Mouse (Mus musculus) embryonic facial prominence, embryonic 12.5 days (tissue): ENCODE measurements around the gene Gmpr2. TPM values are rescaled to one million over a fixed set of nuclear protein-coding genes. Genes with fewer than 3 reads are reported as not detected.

Experiments used
- ATAC-seq: fragments of 200-750 bp; cut with Nextera tagmentation; 2 replicates; pipeline ENCODE4 v1.8.0; 2017; ENCODE audit not compliant: insufficient number of reproducible peaks, insufficient read depth, low FRiP score, low TSS enrichment
- H3K27ac ChIP-seq: fragments of 300-500 bp; sonication (generic); 2 replicates; pipeline ENCODE4 v1.5.1; 2016; ENCODE audit warnings: mild to moderate bottlenecking
- H3K27me3 ChIP-seq: fragments of 300-500 bp; sonication (generic); 2 replicates; pipeline ENCODE4 v1.6.1; 2016; ENCODE audit warnings: mild to moderate bottlenecking, moderate library complexity
- H3K36me3 ChIP-seq: fragments of 300-500 bp; sonication (generic); 2 replicates; pipeline ENCODE4 v1.6.1; 2016; ENCODE audit warnings: mild to moderate bottlenecking
- H3K4me1 ChIP-seq: fragments of 300-500 bp; sonication (generic); 2 replicates; pipeline ENCODE4 v1.6.1; 2016
- H3K4me2 ChIP-seq: fragments of 300-500 bp; sonication (generic); replicated peaks from 2 replicates; pipeline ENCODE4 v1.6.1; 2016; ENCODE audit warnings: mild to moderate bottlenecking, moderate library complexity
- H3K4me3 ChIP-seq: fragments of 300-500 bp; sonication (generic); 2 replicates; pipeline ENCODE4 v1.5.1; 2016; ENCODE audit warnings: mild to moderate bottlenecking
- H3K9ac ChIP-seq: fragments of 300-500 bp; sonication (generic); 2 replicates; pipeline ENCODE4 v1.6.1; 2016; ENCODE audit warnings: mild to moderate bottlenecking, moderate library complexity
- H3K9me3 ChIP-seq: fragments of 300-500 bp; sonication (generic); 2 replicates; pipeline ENCODE4 v1.6.1; 2016; ENCODE audit warnings: mild to moderate bottlenecking, moderate library complexity
- WGBS: fragments of 180-500 bp; shearing (Covaris S2); methylation state at CpG from one replicate; pipeline ENCODE4 v1.1.7; 2016; 5-methylcytosine and 5-hydroxymethylcytosine counted together
- polyA plus RNA-seq: library from polyadenylated mRNA; unstranded; fragments of >200 nt; fragmentation: Nextera tagmentation; extraction: Ambion mirVana; gene quantifications from 2 replicates; pipeline ENCODE4 v1.2.1, GENCODE M21; 2016

Gene Gmpr2
- polyA plus RNA-seq: 74.7 and 78.3 TPM in 2 replicates

DNA sequence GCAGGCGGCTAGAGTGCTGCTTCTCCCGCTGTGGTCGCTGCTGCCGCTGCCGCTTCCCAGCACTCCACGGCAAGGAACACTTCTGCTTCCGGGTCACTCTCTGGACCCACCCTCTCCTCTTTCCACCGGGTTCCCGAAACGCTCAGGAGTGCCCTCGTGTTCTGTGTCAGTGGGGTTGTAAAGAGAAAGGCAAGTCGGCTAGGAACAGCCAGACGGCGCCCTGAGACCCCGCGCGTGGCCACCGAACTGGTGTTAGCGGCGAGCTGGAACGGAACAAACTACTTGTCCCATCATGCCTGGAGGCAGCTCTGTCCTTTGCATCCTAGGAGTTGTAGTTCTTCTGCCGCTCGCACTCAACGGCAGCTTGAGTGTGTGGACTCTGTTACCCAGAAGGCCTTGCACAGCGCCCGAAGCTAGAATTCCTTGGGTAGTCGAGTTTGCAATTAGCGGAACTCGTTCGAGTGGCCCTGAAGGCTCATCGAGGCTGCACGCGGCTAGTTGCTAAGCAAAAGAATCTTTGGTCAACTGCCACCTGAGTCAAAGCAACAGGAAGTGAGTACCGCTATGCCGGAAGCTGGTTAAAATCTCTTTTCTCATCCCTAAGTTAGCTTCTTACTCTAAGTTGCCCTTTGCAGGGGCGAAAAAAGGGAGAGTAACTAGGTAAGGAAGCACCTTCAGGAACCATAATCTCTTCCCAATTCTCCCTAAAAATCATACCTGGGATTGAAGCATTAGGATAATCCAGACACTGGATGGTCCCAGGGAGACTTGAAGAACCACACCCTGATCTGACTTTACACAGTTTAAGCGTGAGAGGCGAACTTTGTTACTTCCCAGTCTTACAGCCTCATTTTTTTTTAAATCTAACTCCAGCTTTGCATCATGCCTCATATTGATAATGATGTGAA, at the start of gene Gmpr2, which contains the start of gene Nedd8:
Gmpr2 (plus strand) TSS at position 109 of the 908 bp plus-strand sequence.
Nedd8 (minus strand) TSS at position 292 of the 908 bp plus-strand sequence.
- Histone ChIP-seq H3K4me1 (peaks cover 16% of the 10 kb centered on the region; the same call in 1 of the 2 replicates), H3K27ac (peak within 1 kb of the TSS; percentile 85), H3K9me3 (no peaks in the 10 kb centered on the region), H3K27me3 (no peaks in the 10 kb centered on the region), H3K9ac (peak within 1 kb of the TSS; percentile 78), H3K4me2 (peak within 1 kb of the TSS; percentile 86), H3K4me3 (peak within 1 kb of the TSS; percentile 78), H3K36me3 (peaks cover 24% of the 10 kb centered on the region)
- peak; percentile 97 for ATAC-seq
- WGBS: under 1% methylated on average over 38 of the region's 38 CpGs

DNA sequence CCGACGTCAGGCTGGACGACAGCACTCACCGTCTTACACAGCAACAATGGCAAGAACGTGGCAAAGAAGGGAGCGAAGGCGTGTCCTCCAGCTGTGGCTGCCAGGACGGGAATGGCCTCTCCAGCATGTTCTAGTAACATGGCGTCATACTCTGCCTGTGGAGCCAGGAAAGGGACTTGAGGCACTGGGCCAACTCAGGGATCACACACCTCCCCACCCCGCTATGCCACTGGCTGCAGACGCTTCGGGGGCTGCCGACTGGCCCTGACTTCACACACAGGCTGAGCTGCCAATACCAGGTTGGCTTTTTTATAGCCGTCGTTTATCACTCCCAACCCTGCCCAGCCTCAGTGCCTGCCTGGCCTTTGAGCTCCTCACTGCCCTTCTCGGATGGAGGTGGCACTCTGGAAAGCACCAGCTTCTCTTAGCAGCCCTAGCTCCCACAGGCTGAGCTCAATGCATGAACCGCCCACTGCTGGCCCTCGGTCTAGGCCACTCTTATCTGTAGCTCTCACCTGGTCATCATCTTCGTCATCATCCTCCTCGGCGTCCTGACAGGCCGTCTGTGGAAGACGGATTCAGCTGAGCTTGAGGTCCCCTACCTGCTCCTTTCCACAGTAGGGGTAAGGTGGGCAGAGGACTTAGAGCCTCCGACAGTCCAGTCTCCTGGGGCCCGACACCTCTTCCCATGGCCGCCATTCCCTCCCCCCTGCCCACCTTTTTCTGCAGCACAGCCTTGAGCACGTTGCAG, 43.5 kb upstream of the Gmpr2 start:
- Histone ChIP-seq H3K9me3 (no peaks in the 10 kb centered on the region), H3K9ac (no peak overlapping the region), H3K27me3 (no peaks in the 10 kb centered on the region), H3K27ac (no peak overlapping the region), H3K4me1 (no peaks in the 10 kb centered on the region), H3K4me3 (no peak overlapping the region), H3K36me3 (peaks cover 91% of the 10 kb centered on the region), H3K4me2 (no peak overlapping the region)
- no peak for ATAC-seq
- WGBS: 96% methylated on average over 27 of the region's 27 CpGs

DNA sequence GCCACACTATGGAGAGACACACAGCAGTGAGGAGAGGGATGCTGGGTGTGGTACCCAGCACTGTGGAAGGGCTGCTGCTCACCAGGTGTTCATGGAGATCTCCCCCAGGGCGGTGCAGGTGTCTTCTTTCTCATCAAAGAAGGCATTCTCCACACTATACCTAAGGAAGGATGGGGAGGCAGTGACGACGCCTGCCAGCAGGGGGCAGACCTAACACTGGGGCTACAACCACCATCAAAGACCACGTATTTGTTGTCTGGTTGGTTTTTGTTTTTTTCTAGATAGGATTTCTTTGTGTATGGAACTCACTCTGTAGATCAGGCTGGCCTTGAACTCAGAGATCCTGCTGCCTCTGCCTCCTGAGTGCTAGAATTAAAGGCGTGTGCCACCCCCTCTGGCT, 42.4 kb upstream of the Gmpr2 start:
- 50% methylated on average over 5 of the region's 5 CpGs for WGBS
- H3K9me3 ChIP-seq: no peaks in the 10 kb centered on the region
- H3K36me3 ChIP-seq: peaks cover 97% of the 10 kb centered on the region
- no peak overlapping the region for H3K27ac ChIP-seq
- no peak overlapping the region for H3K4me3 ChIP-seq
- peaks cover 1% of the 10 kb centered on the region for H3K4me1 ChIP-seq
- H3K9ac ChIP-seq: no peak overlapping the region
- no peak for ATAC-seq
- no peak overlapping the region for H3K4me2 ChIP-seq
- no peaks in the 10 kb centered on the region for H3K27me3 ChIP-seq

DNA sequence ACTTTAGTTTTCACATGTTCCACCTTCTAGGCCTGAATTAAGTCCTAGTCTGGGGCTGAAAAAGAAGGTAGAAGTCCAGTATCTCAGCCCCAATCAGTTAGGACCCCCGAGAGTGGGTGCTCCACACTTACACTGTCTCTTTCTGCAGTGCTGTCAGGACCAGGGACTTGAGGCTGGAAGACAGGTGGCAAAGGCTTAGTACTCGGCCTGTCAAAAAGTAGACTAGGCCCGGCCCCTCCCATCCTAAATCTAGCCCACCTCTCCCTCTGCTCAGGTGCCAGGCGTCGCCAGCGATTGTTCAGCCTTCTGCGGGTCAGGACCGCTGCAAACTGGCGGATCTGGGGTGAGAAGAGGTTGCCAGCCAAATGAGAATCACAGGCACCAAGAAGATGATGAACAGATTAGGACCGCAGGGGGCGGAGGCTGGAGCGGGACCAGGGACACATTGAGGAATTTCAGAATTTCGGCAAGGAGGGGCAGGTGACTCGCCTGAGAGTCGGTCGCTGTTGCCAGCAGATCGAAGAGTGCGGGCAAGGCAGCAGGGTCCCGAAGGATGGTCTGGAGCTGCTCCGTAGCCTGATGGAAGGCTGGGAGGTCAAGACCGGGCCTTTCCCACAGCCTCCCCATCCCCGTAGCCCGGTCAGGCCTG, 36.7 kb upstream of the Gmpr2 start:
- H3K27me3 ChIP-seq: no peaks in the 10 kb centered on the region
- peaks cover 81% of the 10 kb centered on the region for H3K36me3 ChIP-seq
- H3K4me3 ChIP-seq: peak overlapping the region; percentile 59
- peak; percentile 57; the same call in 1 of the 2 replicates for ATAC-seq
- H3K4me2 ChIP-seq: peak overlapping the region; percentile 94
- no peaks in the 10 kb centered on the region for H3K9me3 ChIP-seq
- 5% methylated on average over 23 of the region's 23 CpGs for WGBS
- H3K9ac ChIP-seq: peak overlapping the region; percentile 67
- H3K4me1 ChIP-seq: peaks cover 13% of the 10 kb centered on the region
- peak overlapping the region; percentile 41; the same call in 1 of the 2 replicates for H3K27ac ChIP-seq

DNA sequence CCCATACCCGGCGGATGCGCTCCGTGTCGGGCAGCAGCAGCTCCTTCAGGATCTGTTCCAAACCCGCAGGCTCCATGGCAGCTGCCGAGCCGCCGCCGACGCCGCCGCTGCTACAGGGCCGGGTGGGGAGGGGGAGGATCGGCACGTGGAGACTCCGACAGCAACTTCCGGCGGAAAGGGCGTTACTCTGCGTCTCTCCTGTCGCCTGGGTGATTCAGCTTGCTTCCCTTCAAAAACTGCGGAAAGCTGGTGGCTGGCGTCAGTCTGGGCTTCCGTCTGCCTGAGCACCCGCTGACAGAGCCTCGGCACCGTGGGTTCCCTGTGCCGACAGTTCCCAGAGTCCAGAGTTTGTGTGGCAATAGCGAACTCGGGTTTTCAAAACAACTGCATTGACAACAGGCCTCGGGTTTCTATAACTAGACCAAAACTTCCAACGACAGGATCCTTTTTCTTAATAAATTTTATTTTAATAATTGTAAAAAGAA, 36.2 kb upstream of the Gmpr2 start, which contains the start of gene Ipo4:
Ipo4 (minus strand) TSS at position 435 of the 485 bp plus-strand sequence.
- peak within 1 kb of the TSS; percentile 67 for H3K9ac ChIP-seq
- peak within 1 kb of the TSS; percentile 41; the same call in 1 of the 2 replicates for H3K27ac ChIP-seq
- no peaks in the 10 kb centered on the region for H3K9me3 ChIP-seq
- peaks cover 81% of the 10 kb centered on the region for H3K36me3 ChIP-seq
- peak within 1 kb of the TSS; percentile 59 for H3K4me3 ChIP-seq
- H3K4me2 ChIP-seq: peak within 1 kb of the TSS; percentile 94
- ATAC-seq: peak; percentile 71
- H3K4me1 ChIP-seq: peaks cover 13% of the 10 kb centered on the region
- no peaks in the 10 kb centered on the region for H3K27me3 ChIP-seq
- WGBS: 2% methylated on average over 33 of the region's 33 CpGs

DNA sequence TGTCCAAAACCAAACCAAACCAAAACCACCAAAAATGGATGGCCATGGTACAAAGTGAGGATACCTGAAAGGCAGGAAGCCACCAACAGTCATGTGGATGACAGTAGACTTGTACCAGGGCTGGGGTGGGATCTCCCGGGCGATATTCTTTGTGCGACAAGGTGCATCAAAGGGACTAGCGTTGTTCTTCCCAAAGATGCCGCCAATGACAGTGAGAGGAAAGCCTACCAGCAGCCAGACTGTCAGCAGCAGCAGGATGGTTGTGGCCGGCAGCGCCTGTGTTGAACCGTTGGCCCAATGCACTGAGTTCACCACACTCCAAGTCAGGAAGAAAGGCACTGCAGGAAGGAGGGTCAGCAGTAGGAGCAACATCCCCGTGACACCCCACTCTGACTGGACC, 33.9 kb upstream of the Gmpr2 start, which contains the start of gene Gm49378:
Gm49378 (minus strand) TSS at position 101 of the 400 bp plus-strand sequence.
- Histone ChIP-seq H3K4me3 (no peak within 1 kb of the TSS), H3K36me3 (peaks cover 69% of the 10 kb centered on the region), H3K4me2 (no peak within 1 kb of the TSS), H3K9ac (no peak within 1 kb of the TSS), H3K27ac (no peak within 1 kb of the TSS), H3K27me3 (no peaks in the 10 kb centered on the region), H3K4me1 (peaks cover 20% of the 10 kb centered on the region), H3K9me3 (no peaks in the 10 kb centered on the region)
- WGBS: 94% methylated on average over 9 of the region's 9 CpGs
- ATAC-seq: no peak

DNA sequence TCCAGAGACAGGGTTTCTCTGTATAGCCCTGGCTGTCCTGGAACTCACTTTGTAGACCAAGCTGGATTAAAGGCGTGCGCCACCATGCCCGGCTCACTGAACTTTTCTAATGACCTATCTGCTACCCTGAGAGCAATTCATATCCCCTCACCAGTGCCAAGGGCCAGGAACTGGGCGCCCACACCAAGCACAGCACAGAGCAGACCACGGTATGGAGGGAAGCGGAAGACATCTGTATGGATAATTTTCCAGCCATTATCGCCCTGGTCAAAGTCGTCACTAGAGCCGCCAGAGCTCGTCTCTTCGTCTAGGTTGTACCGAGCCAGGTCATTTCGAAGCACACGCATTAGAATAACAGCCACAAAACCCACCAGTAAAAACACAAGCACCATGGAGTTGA, 30.9 kb upstream of the Gmpr2 start:
- Histone ChIP-seq H3K4me2 (no peak overlapping the region), H3K9ac (no peak overlapping the region), H3K36me3 (peaks cover 53% of the 10 kb centered on the region), H3K27me3 (no peaks in the 10 kb centered on the region), H3K4me3 (no peak overlapping the region), H3K27ac (no peak overlapping the region), H3K9me3 (no peaks in the 10 kb centered on the region), H3K4me1 (peaks cover 23% of the 10 kb centered on the region)
- 94% methylated on average over 14 of the region's 14 CpGs for WGBS
- no peak for ATAC-seq

DNA sequence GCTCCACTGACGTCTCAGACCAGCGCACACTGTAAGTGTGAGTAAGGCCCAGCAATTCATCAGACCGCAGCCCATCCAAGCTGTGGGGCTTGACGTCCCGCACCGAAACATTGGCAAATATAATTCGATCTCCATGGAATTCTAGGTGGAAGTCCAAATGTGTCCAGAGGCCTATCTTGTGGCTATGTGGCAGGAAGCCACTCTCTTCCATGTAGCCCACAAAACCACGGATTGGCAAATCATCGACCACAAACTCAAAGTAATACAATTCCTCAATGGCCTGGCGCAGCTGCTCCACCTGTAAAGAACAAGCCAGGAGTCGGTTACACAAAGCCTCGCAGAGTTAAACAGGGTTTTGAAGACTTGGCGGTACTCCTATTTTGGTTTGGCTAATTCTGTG, 30.4 kb upstream of the Gmpr2 start:
- Histone ChIP-seq H3K27me3 (no peaks in the 10 kb centered on the region), H3K4me1 (peaks cover 20% of the 10 kb centered on the region), H3K27ac (no peak overlapping the region), H3K36me3 (peaks cover 53% of the 10 kb centered on the region), H3K9me3 (no peaks in the 10 kb centered on the region), H3K4me3 (no peak overlapping the region), H3K9ac (no peak overlapping the region), H3K4me2 (no peak overlapping the region)
- ATAC-seq: no peak
- 94% methylated on average over 13 of the region's 13 CpGs for WGBS

DNA sequence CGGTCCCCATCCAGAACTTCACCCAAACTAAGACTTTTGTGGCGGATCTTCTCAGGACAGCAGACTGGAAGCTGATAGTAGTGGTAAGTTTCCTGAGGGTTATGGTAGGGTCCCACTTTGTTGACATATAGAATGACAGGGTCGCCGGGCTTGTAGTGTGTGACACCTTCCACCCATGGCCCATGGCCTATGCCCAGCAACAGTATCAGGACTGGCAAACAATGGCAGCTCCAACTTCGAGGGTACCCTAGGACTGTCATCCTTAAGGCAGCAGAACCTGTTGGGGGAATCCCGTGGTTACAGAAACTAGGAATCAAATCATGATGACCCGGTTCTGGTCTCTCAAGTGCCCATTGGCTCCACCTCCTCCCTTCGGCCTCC, 29.1 kb upstream of the Gmpr2 start:
- 20% methylated on average over 8 of the region's 8 CpGs for WGBS
- peak overlapping the region; percentile 88 for H3K27ac ChIP-seq
- H3K9ac ChIP-seq: peak overlapping the region; percentile 96
- peak overlapping the region; percentile 92 for H3K4me2 ChIP-seq
- no peaks in the 10 kb centered on the region for H3K27me3 ChIP-seq
- no peaks in the 10 kb centered on the region for H3K9me3 ChIP-seq
- no peak for ATAC-seq
- H3K4me1 ChIP-seq: peaks cover 19% of the 10 kb centered on the region
- H3K4me3 ChIP-seq: peak overlapping the region; percentile 95
- H3K36me3 ChIP-seq: peaks cover 49% of the 10 kb centered on the region

DNA sequence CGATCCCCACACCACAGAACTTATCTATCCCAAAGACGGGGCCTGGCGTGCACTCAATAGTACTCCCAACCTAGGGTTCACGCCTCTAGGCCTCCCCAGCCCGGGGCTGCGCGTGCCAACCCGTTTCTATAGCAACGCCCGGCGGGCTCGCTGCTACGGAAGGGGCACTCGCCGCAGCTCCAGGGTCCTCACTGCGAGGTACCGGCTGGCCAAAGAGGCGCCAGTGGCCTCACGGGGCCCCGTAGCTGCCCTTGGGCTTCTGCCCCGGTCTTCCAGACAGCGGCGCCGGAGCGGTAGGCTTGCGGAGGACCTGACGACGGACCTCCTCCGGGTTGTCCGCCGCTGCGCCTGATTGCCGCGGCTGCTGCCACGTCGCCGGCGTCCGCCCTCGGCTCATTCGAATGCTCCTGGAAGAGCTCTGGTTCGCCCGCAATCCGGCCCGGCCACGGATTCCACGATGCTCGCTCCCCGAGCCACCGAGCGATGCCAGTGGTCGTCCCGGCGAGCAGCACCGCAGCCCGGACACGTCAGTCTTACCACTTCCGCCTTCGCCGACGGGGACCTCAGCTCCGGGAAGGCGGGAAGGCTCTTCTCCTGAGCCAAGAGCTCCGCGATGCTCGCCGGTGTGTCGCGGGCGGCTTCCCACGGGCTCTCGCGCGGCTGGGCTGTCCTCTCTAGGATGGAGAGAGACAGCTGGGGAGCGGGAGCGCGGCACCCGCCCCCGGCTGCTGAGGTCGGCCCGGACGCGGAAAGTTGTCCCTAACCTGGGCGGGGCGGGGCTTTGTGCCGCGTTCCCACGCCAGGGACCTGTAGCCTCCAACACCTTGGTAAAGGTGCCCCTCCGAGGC, 28.5 kb upstream of the Gmpr2 start, which contains the start of gene Tm9sf1:
Tm9sf1 (minus strand) TSS at position 747 of the 848 bp plus-strand sequence.
- H3K4me2 ChIP-seq: peak within 1 kb of the TSS; percentile 92
- peak within 1 kb of the TSS; percentile 88 for H3K27ac ChIP-seq
- H3K4me3 ChIP-seq: peak within 1 kb of the TSS; percentile 95
- peak within 1 kb of the TSS; percentile 96 for H3K9ac ChIP-seq
- no peaks in the 10 kb centered on the region for H3K27me3 ChIP-seq
- no peaks in the 10 kb centered on the region for H3K9me3 ChIP-seq
- peaks cover 19% of the 10 kb centered on the region for H3K4me1 ChIP-seq
- peak; percentile 82 for ATAC-seq
- under 1% methylated on average over 89 of the region's 89 CpGs for WGBS
- H3K36me3 ChIP-seq: peaks cover 43% of the 10 kb centered on the region
